Mouse (Mus musculus) MEL (cell line): ENCODE measurements at regions not wholly inside any gene's neighbourhood (a gene's known extent, or its start where the extent isn't known, plus 50 kb on each side); places are given as distances from the start of the nearest gene placed in this dataset.

Experiments
- CTCF ChIP-seq, 3 experiments: IDR thresholded peaks in 2 of 3; conservative IDR thresholded peaks in 1 of 3; 2 replicates each; pipeline ENCODE4 v1.5.1; 2011 to 2012; ENCODE audit warnings: low read length in 3 of 3, low read depth in 2 of 3, mild to moderate bottlenecking in 2 of 3, improper control_type of control experiment in 1 of 3, inconsistent platforms in 1 of 3, mixed read lengths in 1 of 3, moderate library complexity in 1 of 3; ENCODE audit not compliant: control insufficient read depth in 1 of 3, insufficient read depth in 1 of 3, poor library complexity in 1 of 3, severe bottlenecking in 1 of 3
- ELF1 ChIP-seq: IDR thresholded peaks from 2 replicates; pipeline ENCODE4 v1.6.1; 2014; ENCODE audit warnings: low read depth, mild to moderate bottlenecking, inconsistent platforms, low read length, improper control_type of control experiment, moderate library complexity
- POLR2AphosphoS2 ChIP-seq: IDR thresholded peaks from 2 replicates; pipeline ENCODE4 v1.6.1; 2011; ENCODE audit warnings: low read length, improper control_type of control experiment
- ZNF384 ChIP-seq: IDR thresholded peaks from 2 replicates; pipeline ENCODE4 v1.6.1; 2012; ENCODE audit warnings: low read depth, mild to moderate bottlenecking, inconsistent platforms, low read length, improper control_type of control experiment

- TF ChIP-seq CTCF (IDR thresholded peaks at IDR 0.05 in 2 of 3, conservative IDR thresholded peaks at IDR 0.05 in 1 of 3; ENCODE audit: control insufficient read depth in 1 of 3, insufficient read depth in 1 of 3, low read depth in 2 of 3, low read length in 3 of 3, poor library complexity in 1 of 3, severe bottlenecking in 1 of 3) (no peak), ZNF384 (no peak), POLR2AphosphoS2 (no peak), ELF1 (no peak)
Observed at GRCm38 (mm10) chr16:93075488-93075887, 249.5 kb upstream of the Runx1 start.
